Mouse (Mus musculus) embryo, embryonic 11.5 days (tissue): ENCODE data around the gene Gm20388.
A peak's percentile ranks its signal among the peaks of the same experiment; 100 is the strongest.

ENCODE experiments used
- DNase-seq: peaks from one replicate; pipeline ENCODE4 v3.0.0-alpha.2; 2012; ENCODE audit warnings: low read depth, low spot score

The Gm20388 gene

DNA sequence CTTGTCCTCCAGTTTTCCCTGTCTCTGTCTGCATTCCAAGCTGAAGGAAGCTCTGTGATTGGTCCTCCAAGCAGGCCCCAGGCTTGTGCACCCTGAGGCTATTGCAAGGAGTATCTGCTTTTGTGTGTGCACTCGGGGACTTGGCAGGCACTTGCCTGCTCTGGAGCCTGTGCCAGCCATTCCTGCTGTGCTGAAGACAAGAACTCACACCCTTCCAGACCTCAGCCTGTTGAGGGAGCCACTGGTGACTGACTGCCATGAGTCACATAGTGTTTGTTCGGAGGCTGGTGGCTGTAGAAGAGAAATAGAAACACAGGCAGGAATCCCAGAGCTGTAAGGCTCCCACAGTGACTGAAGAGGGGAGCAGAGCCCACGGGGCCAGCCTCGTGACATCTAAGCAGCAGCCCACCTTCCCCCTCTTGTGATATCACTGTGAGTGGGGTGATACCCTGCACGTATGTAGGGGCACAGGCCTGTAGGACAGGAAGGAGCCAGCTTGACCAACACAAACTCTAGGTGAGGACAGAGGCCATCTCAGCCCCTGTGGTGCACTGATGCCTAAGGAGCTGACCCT lies 50.0 kb downstream of the Gm20388 start:
- no peak for DNase-seq

DNA sequence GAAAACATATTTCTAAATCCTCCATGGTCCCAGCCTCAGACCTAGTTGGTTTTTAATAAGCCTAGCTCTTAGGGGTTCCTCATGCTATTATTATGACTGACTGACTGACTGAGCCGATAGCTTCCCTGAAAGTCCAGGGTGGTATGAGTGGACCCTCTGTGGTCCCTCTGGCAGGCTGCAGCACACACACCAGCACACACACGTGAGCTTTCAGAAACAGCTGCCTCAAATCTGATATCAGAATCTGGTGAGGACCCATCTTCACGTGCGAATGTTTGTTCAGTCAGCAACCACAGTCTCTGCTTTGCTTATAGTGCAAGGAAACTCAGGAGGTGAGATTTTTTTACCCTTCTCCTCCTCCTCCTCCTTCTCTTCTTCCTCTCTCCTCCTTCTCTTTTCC lies 54.2 kb downstream of the Gm20388 start:
- DNase-seq: no peak

DNA sequence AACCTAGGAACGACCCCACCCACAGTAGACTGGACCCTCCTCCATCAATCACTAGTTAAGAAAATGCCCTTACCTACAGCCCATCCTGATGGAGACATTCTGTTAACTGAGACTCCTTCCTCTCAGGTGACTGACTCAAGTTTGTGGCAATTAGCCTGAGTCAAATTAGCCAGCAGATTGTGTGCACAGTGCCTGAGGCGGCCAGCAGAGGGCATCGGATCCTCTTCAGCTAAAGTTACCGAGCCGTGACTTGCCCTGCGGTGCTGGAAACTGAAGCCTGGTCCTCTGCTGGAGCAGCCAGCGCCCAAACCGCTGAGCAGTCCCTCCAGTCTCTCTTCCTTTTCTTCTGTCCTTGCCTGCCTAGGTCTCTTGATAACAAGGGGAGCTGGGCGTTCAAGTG lies 56.8 kb downstream of the Gm20388 start:
- DNase-seq: no peak

DNA sequence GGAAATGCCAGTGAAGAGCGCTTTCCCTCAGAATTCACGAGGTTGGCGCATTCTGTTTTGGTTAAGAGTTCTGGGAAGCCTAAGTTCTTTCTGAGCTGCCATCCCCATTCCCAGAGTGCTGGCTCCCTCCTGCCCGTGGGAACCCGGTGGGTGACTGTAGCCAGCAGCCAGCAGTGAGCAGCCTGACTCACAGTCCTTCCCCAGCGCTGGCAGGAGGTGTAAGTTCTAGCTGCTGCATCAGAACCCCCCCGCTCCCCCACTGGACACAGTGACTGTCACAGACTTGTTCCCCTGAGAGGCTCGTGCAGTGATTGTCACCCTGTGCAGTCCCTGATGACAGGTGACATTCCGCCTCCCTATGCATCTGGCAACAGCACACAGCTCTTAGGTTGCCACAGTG lies 59.5 kb downstream of the Gm20388 start:
- no peak for DNase-seq

GRCm38 (mm10) chr8:119972558-119972957 lies 61.9 kb downstream of the Gm20388 start:
- no peak for DNase-seq

DNA sequence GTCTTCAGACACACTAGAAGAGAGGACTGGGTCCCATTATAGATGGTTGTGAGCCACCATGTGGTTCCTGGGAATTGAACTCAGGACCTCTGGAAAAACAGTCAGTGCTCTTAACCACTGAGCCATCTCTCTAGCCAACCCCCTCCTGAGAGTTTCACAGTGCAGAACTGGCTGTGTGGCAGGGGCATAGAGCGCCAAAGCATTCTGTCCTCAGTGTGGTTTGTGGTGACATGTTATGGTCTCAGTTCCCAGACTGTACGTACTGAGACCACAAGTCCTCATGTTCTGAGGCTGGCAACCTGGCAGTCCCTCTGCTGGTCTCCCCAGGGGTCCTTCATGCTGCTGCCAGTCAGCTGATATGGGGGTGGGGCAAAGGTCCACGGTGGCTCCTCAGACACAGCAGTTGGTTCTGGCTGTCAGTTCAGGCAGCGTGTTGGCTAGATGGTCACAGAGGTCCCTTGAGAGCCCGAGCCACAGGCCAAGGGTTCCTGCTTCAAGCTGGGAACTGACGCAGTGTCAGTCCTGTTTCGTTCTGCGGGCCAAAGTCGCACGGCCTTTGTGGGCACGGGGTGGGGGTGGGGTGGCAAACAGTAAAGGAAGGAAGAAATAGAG lies 68.2 kb downstream of the Gm20388 start:
- no peak for DNase-seq

DNA sequence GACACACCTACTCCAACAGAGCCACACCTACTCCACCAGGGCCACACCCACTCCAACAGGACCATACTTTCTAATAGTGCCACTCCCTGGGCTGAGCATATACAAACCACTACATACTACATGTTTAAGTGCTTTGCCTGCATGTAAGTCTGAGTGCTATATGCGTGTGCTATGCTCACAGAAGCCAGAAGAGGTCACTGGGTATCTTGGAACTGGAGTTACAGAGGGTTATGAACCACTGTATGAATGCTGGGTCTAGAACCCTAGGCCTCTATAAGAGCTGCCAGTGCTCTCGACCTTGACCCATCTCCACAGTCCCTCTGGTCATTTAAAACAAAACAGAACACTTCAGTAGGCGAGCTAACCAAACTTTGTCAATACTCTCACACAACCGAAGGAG lies 70.6 kb downstream of the Gm20388 start:
- no peak for DNase-seq

DNA sequence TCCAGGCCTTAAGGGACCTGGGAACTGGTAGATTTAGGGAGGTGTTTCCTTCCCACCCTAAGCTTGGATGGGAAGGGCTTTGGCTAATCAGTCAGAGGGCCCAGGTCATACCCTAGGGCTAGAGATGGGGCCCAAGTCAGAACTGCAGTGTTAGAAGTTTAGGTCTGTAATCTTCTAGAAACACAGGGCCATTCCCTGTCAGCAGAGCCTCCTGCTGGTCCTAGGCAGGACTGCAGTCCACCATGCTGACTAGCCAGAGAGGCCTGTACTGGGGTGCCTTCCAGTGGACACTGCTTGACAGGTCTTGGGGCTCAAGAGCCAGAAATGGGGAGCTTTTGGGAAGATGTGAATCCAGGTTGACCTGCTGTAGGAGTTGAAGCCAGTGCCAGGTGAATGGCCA lies 73.4 kb downstream of the Gm20388 start:
- no peak for DNase-seq

DNA sequence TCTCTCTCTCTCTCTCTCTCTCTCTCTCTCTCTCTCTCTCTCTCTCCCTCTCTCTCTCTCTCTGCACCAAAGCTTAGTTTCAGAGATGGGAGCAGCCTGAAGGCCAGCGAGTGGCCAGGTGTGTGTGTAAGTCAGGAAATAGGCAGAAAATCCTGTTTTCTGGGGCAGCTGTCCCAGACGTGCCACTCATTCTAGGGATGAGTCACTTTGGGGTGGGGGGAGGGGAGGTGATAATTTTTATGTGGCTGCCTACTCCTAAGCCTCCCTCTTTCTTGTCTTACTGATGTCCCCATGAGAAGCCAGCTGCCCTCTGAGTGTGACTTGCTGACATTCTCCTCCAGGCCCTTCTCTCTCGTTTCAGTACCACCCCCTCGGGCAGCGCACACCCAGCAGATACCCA lies 75.5 kb downstream of the Gm20388 start:
- DNase-seq: no peak

GRCm38 (mm10) chr8:119988087-119988486 lies 77.4 kb downstream of the Gm20388 start:
- DNase-seq: no peak

GRCm38 (mm10) chr8:119992249-119992648 lies 81.6 kb downstream of the Gm20388 start, which contains the start of gene Crispld2:
Crispld2 (plus strand) TSS chr8:119992438.
- DNase-seq: peak; percentile 79

DNA sequence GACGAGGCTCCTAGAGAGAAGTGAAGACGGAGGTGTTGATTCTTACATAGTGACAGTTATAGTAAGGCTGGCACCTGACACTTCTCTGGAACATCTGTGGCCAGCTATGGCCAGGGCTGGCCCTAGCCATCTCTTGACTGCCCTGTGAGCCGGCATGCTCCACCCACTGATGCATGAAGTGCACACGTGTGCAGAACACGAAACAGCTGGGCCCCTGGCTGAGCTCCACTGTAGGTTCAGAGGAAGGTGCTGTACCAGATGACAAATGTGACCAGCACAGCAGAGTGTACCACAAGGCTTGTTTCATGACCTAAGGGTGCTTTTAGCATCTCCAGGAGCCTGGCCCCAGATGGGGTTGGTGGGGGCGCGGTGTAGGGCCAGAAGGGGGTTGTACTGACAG lies 83.5 kb downstream of the Gm20388 start:
- no peak for DNase-seq

DNA sequence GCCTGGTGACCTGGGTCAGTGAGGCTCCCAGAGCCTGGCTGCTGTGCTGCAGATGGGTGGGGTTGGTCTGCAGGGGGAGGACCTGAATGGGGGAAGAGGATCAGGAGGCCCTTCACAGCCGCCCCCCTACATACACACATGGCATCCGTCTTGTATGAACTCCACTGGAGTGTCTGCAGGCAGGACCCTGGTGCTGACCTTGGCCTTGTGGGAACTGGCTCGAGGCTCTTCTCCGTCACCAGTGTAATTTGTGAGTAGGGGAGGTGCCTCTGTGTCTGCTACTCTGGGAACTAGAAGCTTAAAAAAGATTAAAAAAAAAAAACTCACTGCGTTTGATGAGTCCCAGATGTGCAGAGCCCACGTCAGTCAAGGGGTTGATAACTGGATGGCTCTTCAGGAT lies 83.9 kb downstream of the Gm20388 start:
- DNase-seq: no peak

GRCm38 (mm10) chr8:119997266-119997665 lies 86.6 kb downstream of the Gm20388 start:
- DNase-seq: no peak

DNA sequence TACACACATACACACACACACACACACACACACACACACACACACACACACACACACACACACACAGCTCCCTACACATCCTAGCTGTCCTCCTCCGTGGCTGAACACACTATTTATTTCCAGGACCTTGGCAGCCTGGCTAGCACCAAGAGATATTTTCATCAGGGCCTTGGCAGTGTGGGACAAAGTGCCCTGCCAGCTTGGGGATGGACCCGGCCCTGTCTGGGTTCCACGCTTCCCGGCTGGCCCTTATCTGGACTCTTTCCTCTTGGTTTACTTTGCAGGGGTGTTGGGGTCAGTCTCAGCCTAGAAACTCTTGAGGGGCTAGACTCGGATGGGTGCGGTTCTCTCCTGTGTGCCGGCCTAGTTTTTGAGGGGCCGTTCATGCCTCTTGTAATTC lies 89.8 kb downstream of the Gm20388 start:
- no peak for DNase-seq

DNA sequence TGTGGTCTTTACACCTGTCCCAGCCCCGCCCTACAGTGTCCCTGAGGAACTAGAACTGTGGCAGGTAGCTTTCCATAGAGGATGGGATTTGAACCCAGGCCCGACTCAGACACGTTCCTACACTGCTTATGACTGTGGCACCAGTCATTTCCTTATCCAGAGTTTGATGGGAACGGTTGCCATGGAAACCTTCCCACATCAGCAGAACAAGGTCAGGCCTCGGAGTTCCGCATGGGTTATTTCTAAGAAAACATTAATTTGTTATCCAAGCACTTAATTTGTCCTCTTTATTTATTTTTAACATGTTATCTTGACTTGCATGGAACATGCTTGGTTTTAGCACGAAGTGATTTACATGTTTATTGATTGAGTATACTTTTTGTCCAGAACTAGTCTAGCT lies 91.1 kb downstream of the Gm20388 start:
- DNase-seq: no peak

GRCm38 (mm10) chr8:120002348-120002747 lies 91.7 kb downstream of the Gm20388 start:
- DNase-seq: no peak

GRCm38 (mm10) chr8:120004154-120004702 lies 93.6 kb downstream of the Gm20388 start:
- DNase-seq: peak; percentile 40

DNA sequence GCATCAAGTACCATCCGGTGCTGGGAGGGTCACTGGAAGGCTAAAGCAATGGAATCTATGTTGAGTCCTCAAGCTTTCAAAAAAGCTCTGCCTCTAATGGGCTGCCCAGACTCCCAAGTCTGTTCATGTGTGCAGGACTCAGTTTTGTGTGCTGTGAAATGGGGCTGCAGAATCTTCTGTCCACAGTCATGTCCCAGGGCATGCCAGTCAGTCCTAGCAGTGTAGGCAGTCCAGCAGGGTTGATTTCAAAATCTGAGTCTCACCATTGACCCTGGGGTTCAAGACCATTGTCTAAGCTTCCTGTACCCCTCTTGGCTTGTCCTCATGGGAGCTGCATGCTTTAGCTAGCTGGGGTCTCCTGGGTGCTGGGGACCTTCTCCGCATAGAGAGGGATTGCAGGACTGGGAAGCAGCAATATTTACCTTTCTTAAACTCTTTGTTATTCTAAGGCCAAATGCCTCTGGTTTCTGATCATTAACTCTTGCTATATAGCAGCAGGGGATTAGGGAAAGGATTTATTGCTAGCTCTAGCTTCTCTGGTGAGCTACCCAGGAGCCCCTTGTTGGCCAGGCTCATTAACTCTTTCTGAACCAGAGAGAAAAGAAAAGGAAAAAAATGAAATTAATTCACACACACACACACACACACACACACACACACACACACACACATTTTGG lies 94.2 kb downstream of the Gm20388 start:
- no peak for DNase-seq

- DNase-seq: no peak
These were observed 96.1 kb downstream of the Gm20388 start for GRCm38 (mm10) chr8:120006645-120007160.

DNA sequence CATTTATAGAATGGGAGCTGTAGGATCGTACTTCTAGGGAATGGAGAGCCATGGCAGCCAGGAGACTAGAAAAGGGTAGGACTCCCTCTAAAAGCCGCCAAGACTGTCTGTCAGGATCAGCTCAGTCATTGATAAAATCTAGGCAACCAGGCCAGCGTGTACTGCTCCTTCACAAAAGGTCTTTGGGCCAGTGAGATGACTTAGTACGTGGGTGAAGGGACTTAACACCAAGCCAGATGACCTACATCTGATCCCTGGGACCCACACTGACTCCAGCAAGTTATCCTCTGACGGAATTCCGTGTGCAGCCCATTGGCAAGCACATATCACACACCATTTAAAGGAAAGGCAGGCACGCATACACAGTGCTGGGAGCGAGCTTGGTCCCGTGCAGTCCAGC lies 96.5 kb downstream of the Gm20388 start:
- DNase-seq: no peak

DNA sequence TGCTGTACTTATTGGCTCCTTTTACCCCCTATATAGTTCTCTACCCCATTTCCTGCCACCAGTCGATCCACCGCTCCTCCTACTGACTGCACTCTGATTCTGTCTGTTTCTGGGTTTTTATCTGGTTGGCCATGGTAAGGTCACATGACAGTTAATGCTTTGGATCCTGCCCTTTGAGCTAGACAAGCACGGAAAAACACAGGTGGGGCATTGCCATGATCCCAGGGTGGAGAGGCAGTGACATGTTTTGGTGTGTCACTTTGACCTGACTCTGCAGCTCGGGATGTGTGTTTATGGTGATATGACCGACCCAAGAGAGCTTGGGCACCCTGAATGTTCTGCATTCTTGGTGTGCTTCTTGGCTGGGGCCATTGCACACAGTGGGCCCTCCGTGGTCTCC lies 98.6 kb downstream of the Gm20388 start:
- DNase-seq: no peak

DNA sequence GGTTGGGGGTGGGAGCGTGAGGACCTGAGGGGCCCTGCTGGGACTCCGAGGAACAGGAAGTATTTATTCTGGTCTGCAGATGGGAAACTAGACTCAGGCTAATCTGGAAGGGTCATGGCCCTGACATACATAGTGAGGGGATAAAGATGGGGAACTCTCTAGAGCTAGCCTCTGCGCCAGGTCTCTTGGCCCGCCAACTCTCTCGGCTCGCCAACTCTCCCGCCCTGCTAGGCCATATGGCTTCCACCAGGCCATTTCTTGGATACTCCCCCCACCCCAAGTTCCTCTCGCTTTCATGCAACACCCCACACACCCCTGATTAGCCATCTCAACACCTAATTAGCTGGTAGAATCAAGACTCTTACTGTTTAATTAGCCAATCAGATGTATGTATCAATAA lies 101.8 kb downstream of the Gm20388 start:
- DNase-seq: no peak
